Mouse (Mus musculus) left cerebral cortex, adult 2 months (tissue): ENCODE data around the gene Glrx5. TPM values are rescaled to one million over a fixed set of nuclear protein-coding genes. Genes with fewer than 3 reads are reported as not detected.
A peak's percentile ranks its signal among the peaks of the same experiment; 100 is the strongest.

Experiments used
- DNase-seq, 2 experiments: peaks; one replicate each; pipeline ENCODE4 v3.0.0; 2021 to 2022; ENCODE audit warnings: low spot score in 2 of 2, mixed read lengths in 1 of 2; ENCODE audit errors: extremely low spot score in 1 of 2
- H3K27ac ChIP-seq: fragments of 200-600 bp; 2 replicates; pipeline ENCODE4 v1.8.1; 2022
- H3K4me3 ChIP-seq: fragments of 200-600 bp; 2 replicates; pipeline ENCODE4 v1.8.1; 2022
- CTCF ChIP-seq: fragments of 200-600 bp; IDR thresholded peaks from 2 replicates; pipeline ENCODE4 v1.8.1; 2022; ENCODE audit warnings: antibody characterized with exemption, mild to moderate bottlenecking, moderate library complexity
- intact Hi-C: fragments of 180-260 bp; cut with DNase I; formaldehyde crosslinking; loops from one replicate; pipeline ENCODE4 v1.15.1; 2025
- total RNA-seq, 2 experiments: library from RNA; stranded (reverse); gene quantifications; 2 replicates each; pipeline ENCODE4 v1.2.3; 2021

Glrx5 gene
- total RNA-seq, 2 experiments from 2014 or later: 46.0 to 50.2 TPM

- TF ChIP-seq CTCF: no peak
- intact Hi-C loops: loop anchor here (10.0 kb wide), 2 partner anchors 188 to 578 kb away; no protein-coding TSS in a partner anchor
- DNase-seq: no peak
- Histone ChIP-seq H3K4me3 (no peak overlapping the region), H3K27ac (no peak overlapping the region)
Measured at GRCm38 (mm10) chr12:105022776-105023175, 9.7 kb upstream of the Glrx5 start.

- no peak overlapping the region for H3K27ac ChIP-seq
- H3K4me3 ChIP-seq: no peak overlapping the region
- TF ChIP-seq CTCF: peak; percentile 83
- intact Hi-C loops: loop anchor here (1.0 to 10.0 kb wide), 3 partner anchors 73 to 581 kb away; no protein-coding TSS in a partner anchor
- peak; percentile 69 to 71 for DNase-seq
Measured at GRCm38 (mm10) chr12:105025271-105025946, 7.1 kb upstream of the Glrx5 start.

DNA sequence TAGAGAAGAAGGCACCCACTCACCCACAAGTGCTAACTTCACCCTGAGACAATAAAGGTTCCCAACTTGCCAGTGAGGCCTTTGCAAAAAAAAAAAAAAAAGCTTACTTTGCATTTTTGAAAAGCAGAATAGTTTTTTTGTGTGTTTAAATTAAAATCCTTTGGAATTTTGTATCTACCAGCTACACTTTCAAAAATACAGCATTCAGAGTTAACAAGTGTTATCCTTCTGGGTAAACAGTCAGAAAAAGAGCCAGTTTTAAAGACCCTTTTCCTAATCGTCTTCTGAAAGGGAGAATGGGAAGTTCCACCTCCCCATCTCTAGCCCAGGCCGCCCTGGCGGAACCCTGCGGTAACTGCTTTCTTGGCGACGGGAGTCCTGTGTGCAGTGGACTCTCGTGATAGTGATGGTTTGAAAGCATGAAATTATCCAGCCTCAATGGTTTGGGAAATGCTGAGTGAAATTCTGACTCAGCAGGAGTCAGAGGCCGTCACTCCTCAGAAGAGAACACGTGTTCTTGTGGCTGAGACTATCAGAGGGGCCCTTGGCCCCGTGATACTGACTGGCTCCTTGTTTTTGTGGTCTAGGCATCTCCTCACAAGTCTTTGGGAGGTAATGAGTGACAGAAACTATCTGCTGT is 6.4 kb upstream of the Glrx5 start:
- no peak for DNase-seq
- intact Hi-C loops: loop anchor here (1.0 to 10.0 kb wide), 3 partner anchors 74 to 581 kb away; no protein-coding TSS in a partner anchor
- Histone ChIP-seq H3K4me3 (no peak overlapping the region), H3K27ac (no peak overlapping the region)
- no peak for TF ChIP-seq CTCF

DNA sequence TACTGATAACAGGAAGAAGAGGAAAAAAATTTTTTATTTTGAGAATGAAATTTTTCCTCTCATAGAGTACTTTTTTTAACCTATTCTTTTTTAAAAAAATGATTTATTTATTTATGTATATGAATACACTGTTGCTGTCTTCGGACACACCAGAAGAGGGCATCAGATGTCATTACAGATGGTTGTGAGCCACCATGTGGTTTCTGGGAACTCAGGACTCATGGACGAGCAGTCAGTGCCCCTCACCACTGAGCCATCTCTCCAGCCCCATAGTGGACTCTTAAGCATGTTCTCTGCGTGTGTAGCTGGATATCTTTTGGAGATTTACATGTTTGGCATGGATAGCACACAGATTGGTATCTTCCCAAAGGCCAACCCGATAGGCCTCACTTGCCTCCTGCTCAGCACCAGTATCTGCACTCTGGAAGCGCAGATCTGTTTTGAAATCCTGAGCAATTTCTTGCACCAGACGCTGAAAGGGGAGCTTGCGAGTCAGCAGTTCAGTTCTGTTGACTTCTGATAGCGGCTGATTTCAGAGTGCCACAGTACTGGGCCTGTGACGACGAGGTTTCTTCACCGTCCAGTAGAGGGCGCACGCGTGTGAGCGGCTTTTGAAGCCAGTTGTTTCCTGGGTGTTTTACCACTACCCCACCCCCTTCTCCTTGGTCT is 5.0 kb upstream of the Glrx5 start:
- intact Hi-C loops: loop anchor here (10.0 kb wide), 2 partner anchors 193 to 583 kb away; no protein-coding TSS in a partner anchor
- Histone ChIP-seq H3K4me3 (no peak overlapping the region), H3K27ac (no peak overlapping the region)
- peak; percentile 72 for TF ChIP-seq CTCF
- peak; percentile 64 to 65 for DNase-seq

DNA sequence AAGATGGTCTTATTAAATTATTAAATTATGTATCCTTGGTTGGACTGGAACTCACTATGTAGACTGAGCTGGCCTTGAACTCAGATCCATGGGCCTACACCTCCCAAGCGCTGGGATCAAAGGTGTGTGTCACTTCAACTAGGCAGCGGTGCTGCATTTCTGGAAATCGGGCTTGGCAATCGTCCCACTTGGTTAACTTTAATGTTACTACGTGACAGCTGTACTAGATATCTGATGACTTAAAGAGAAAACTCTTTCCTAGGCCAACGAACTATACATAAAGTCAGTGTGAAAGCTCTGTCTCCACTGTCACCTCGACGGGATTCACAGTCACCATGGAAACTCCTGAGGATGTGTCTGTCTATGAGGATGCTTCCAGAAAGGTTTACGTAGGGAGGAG is 2.6 kb upstream of the Glrx5 start:
- Histone ChIP-seq H3K4me3 (no peak overlapping the region), H3K27ac (no peak overlapping the region)
- TF ChIP-seq CTCF: no peak
- intact Hi-C loops: loop anchor here (5.0 to 10.0 kb wide), 3 partner anchors 195 to 585 kb away; partner anchors contain the start of gene Dicer1
- DNase-seq: no peak

GRCm38 (mm10) chr12:105031081-105032058 is 1.1 kb upstream of the Glrx5 start:
- no peak for TF ChIP-seq CTCF
- Histone ChIP-seq H3K27ac (peak overlapping the region; percentile 83), H3K4me3 (peak overlapping the region; percentile 83)
- DNase-seq: no peak
- intact Hi-C loops: loop anchor here (5.0 kb wide), 1 partner anchor 279 kb away; the partner anchor contains the start of gene Dicer1

DNA sequence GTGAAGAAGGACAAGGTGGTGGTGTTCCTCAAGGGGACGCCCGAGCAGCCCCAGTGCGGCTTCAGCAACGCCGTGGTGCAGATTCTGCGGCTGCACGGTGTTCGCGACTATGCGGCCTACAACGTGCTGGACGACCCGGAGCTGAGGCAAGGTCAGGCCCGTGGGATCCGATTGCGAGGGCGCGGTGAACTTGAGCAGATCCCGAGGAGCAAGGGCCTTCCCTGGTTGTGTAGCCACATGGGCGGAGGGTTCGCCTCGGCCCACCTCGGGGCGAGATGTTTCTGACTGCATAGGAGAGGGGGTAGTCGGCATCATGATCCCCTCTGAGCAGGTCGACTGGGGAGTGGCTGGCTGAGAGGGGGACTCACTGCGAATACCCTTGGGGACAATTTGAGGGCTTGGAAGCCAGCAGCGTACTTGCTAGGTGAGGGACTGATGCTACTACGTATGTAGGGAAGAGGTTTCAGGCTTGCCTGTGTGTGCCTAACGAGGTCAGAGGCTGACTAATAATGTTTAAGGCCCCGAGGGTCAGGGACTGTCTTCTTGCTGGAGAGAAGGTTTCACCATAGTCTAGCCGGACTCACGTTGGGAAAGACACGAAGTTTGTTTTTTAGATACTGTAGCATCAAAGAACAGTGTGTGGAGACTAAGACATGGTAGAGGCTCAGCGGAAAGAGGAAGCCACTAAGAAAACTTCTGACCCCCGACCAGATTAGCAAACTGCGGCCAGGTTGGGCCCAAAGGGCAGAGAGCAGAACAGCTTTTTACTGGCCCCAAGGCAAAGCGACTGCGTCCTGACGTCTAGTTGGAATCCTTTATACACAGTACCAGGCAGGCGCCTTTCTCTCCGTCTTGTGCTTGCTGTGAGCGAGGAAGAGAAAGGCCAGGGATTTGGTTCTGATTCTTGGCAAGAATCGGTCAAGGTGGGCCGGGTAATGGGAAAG is 616 bp downstream of the Glrx5 start:
- intact Hi-C loops: loop anchor here (5.0 kb wide), 1 partner anchor 281 kb away; the partner anchor contains the start of gene Dicer1
- peak overlapping the region; percentile 71 for H3K27ac ChIP-seq
- DNase-seq: no peak
- peak overlapping the region; percentile 70 for H3K4me3 ChIP-seq
- no peak for TF ChIP-seq CTCF

GRCm38 (mm10) chr12:105034130-105034769 is 1.8 kb downstream of the Glrx5 start:
- no peak for DNase-seq
- no peak for TF ChIP-seq CTCF
- Histone ChIP-seq H3K27ac (no peak overlapping the region), H3K4me3 (peak overlapping the region; percentile 70; the same call in 1 of the 2 replicates)
- intact Hi-C loops: loop anchor here (5.0 kb wide), 1 partner anchor 282 kb away; the partner anchor contains the start of gene Dicer1

GRCm38 (mm10) chr12:105038211-105038610 is 5.7 kb downstream of the Glrx5 start:
- H3K4me3 ChIP-seq: no peak overlapping the region

More at GRCm38 (mm10) chr12:105038211-105038610, 5.7 kb downstream of the Glrx5 start:
- DNase-seq: no peak
- no peak overlapping the region for H3K27ac ChIP-seq
- intact Hi-C loops: no loop called here
- TF ChIP-seq CTCF: no peak
